Mouse (Mus musculus) urinary bladder, postnatal 4 days (tissue): Measurements from ENCODE around the gene Cdc42ep4.

Experiments used
- DNase-seq, 2 experiments: peaks; one replicate each; pipeline ENCODE4 v3.0.0; 2021 to 2022; ENCODE audit warnings: low spot score in 2 of 2

Gene Cdc42ep4

GRCm38 (mm10) chr11:113777878-113778464, 26.3 kb upstream of the Cdc42ep4 start:
- DNase-seq, result no peak

GRCm38 (mm10) chr11:113776851-113777511, 25.3 kb upstream of the Cdc42ep4 start:
- no peak for DNase-seq

- DNase-seq, result no peak
Observed at GRCm38 (mm10) chr11:113774773-113775172, 23.1 kb upstream of the Cdc42ep4 start.

- DNase-seq, result no peak
Observed at GRCm38 (mm10) chr11:113773191-113773590, 21.5 kb upstream of the Cdc42ep4 start.

GRCm38 (mm10) chr11:113771187-113771586, 19.5 kb upstream of the Cdc42ep4 start:
- no peak for DNase-seq

GRCm38 (mm10) chr11:113768356-113768755, 16.7 kb upstream of the Cdc42ep4 start:
- no peak for DNase-seq

GRCm38 (mm10) chr11:113767285-113767684, 15.6 kb upstream of the Cdc42ep4 start:
- no peak for DNase-seq

- peak in 1 of 2 experiments; percentile 33 for DNase-seq
Observed at GRCm38 (mm10) chr11:113766284-113766985, 14.8 kb upstream of the Cdc42ep4 start.

- DNase-seq, result no peak
Observed at GRCm38 (mm10) chr11:113764132-113764849, 12.6 kb upstream of the Cdc42ep4 start.

GRCm38 (mm10) chr11:113763449-113763848, 11.8 kb upstream of the Cdc42ep4 start:
- DNase-seq, result no peak

GRCm38 (mm10) chr11:113762136-113762797, 10.6 kb upstream of the Cdc42ep4 start:
- no peak for DNase-seq

GRCm38 (mm10) chr11:113761646-113762045, 10.0 kb upstream of the Cdc42ep4 start:
- no peak for DNase-seq

- no peak for DNase-seq
Observed at GRCm38 (mm10) chr11:113760476-113760875, 8.8 kb upstream of the Cdc42ep4 start.

GRCm38 (mm10) chr11:113758851-113759250, 7.2 kb upstream of the Cdc42ep4 start:
- no peak for DNase-seq

- DNase-seq, result no peak
Observed at GRCm38 (mm10) chr11:113756578-113756977, 4.9 kb upstream of the Cdc42ep4 start.

- DNase-seq, result no peak
Observed at GRCm38 (mm10) chr11:113755878-113756277, 4.2 kb upstream of the Cdc42ep4 start.

- DNase-seq, result no peak
Observed at GRCm38 (mm10) chr11:113754845-113755244, 3.2 kb upstream of the Cdc42ep4 start.

- no peak for DNase-seq
Observed at GRCm38 (mm10) chr11:113752685-113753430, 1.2 kb upstream of the Cdc42ep4 start.

GRCm38 (mm10) chr11:113752158-113752661, 529 bp upstream of the Cdc42ep4 start:
- no peak for DNase-seq

- peak; percentile 69 to 73 for DNase-seq
Observed at GRCm38 (mm10) chr11:113750571-113751483, 854 bp downstream of the Cdc42ep4 start.
